Mouse (Mus musculus) neural tube, embryonic 10.5 days (tissue): ENCODE measurements around the gene Fgfr2.

ENCODE experiments used
- DNase-seq: peaks from one replicate; pipeline ENCODE4 v3.0.0-alpha.2; 2017; ENCODE audit warnings: low spot score; ENCODE audit errors: extremely low spot score

Fgfr2 gene

DNA sequence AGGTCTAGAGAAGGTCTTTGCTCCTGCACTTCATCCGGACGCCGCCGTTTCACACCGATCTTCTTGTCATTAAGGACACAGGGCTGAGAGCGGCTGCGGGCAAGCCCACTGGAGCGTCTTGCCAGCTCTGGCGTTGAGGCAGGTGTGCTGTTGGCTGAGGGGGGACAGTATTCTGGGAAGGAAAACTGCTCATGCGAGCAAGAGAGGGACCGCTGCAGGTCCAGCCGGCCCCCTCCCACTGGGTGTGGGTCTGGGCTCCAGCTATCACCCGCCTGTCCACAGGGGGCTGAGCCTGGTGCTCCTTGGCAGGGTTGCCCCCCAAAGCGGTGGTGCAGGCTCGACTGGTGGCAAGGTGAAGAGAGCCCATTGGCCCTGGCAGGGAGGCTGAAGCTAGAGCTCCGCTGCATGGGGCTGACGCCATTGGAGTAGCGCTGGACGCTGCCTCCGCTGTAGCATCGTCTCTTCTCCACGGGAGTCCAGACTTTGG is 363.7 kb downstream of the Fgfr2 start:
- DNase-seq = no peak

GRCm38 (mm10) chr7:132758875-132759274 is 364.3 kb downstream of the Fgfr2 start:
- no peak for DNase-seq

GRCm38 (mm10) chr7:132756325-132756724 is 366.8 kb downstream of the Fgfr2 start:
- DNase-seq = no peak

- no peak for DNase-seq
Measured at GRCm38 (mm10) chr7:132754389-132754750, 368.8 kb downstream of the Fgfr2 start.

DNA sequence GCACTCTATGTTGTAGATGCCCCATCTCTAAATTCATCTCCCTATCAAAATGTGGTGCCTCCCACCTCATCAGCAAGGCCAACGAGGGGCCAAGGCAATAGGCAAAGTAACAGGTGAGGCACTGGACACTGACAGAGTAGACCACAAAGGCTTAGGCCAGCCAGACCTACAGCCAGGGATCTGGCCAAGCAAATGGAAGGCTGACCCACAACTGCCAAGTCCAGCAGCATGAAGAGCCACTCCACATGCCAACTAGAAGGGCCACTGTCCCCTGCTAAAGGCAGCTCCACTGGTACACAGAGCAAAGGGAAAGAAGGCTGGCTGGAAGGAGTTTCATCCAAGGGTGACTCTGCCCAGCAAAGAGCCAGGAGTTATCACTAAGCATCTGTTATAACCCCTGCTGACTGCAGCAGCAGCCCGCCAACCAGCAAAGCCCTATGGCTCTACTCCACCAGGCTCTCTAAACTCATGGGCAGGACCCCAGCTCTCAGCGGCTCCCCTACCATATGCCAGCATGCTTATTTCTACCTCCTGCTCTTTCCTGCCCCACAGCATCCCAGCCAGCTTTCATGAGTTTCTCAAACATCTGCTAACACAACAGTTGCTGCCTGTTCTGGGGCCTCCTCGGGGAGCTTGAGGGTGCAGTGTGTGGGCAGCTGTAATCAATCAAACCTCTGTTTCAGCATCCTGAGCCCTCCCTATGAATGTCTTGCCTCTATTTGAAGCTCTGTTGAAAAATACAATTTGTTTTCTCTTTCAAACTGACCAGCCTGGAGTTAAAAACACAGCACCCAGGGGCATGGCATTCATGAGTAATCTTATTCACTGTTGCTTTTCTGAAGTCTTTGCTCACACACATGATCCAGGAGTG is 369.4 kb downstream of the Fgfr2 start:
- DNase-seq = no peak

DNA sequence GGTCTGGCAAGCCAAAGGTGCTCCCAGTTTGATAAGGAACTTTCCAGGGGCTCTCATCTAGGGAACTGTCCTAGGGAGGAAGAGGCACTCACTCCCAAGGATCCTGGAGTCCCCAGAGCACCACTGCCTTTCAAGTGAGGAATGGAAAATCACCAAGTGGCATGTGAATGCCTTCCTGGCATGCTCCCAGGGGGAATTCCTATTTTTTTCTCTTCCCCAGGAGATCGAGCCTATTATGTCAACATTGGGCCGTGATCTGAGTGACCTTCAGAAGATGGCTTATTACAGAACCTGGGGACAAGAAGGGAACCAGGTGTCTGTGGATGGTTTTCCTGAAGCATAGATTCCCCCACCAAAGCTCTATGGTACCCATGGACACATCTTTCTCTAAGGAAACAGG is 371.4 kb downstream of the Fgfr2 start:
- DNase-seq = no peak

DNA sequence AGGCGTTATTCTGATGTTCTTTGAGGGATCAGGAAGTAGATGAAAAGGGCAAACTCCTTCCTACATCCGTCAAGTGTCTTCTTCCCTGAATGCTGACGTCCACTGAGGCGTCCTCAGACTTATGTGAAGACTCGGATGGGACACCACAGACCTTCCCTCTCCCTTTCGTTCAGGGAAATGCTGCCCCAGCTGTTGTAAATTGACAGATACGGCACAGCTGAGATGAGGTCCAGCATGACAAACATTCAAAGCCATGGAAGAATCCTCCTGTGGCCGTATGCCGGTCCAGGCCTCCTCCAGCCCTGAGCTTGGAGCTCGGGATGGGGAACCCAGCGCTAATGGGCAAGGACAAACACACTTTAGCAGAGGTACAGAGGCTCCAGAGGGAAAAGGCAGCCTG is 373.6 kb downstream of the Fgfr2 start:
- DNase-seq = no peak

GRCm38 (mm10) chr7:132748076-132748769 is 374.9 kb downstream of the Fgfr2 start:
- DNase-seq = no peak

- DNase-seq = no peak
Measured at GRCm38 (mm10) chr7:132747096-132747495, 376.1 kb downstream of the Fgfr2 start.

GRCm38 (mm10) chr7:132742912-132743311 is 380.2 kb downstream of the Fgfr2 start:
- no peak for DNase-seq

DNA sequence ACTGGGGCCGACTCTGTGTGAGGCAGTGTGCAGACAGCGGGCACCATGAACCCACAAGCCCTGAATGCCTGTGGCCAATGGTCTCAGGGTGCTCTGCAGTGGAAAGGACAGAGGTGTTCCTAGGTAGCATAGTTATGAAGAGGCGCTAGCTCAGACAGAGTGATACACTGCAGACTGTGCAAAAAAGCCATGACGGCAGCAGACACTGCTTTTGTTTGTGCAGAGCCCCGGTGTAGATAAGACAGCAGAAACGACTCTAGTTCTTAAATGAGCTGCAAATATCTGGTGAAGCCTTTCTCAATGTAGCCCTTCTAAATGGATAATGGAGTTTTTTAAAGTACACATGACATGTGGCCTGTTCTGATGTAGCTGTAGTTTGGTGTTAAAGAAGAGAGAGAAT is 383.3 kb downstream of the Fgfr2 start:
- no peak for DNase-seq

GRCm38 (mm10) chr7:132738844-132739243 is 384.3 kb downstream of the Fgfr2 start:
- no peak for DNase-seq

DNA sequence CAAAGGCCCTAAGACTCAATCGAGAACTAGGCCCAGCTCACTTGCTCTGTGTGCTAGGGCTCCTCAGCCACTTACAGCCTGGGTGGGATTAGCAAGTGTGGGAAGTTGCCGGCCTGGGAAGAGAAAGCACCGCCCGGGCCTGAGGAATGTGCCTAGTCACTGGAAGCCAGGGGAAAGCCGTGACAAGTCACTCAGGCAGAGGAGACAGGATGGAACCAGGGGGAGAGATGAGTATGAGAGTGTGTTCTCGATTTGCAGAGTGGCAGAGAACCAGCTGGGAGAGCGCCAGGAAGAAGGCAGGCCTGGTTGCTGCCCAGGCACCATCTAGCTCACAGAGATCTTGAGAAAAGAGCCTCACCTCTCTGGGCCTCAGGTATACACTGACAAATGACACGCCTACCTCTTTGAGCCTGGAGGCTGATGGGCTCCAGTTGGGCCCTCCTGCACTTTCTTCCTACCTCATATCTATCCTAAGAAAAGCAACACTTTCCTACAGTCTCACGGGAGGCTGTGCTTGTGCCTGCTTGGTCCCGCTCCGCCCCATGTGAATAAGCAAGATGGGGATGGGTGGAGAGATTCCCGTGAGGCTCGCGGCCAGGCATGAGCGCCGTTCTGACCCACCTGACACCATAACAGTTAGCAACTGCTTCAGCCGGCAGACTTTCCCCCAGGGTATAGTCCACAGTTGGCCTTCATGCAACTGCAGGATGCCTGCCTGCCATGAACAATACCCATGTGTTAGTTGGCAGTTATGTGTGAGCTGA is 386.9 kb downstream of the Fgfr2 start:
- no peak for DNase-seq

- no peak for DNase-seq
Measured at GRCm38 (mm10) chr7:132735145-132735544, 388.0 kb downstream of the Fgfr2 start.

GRCm38 (mm10) chr7:132734222-132734621 is 388.9 kb downstream of the Fgfr2 start:
- no peak for DNase-seq

DNA sequence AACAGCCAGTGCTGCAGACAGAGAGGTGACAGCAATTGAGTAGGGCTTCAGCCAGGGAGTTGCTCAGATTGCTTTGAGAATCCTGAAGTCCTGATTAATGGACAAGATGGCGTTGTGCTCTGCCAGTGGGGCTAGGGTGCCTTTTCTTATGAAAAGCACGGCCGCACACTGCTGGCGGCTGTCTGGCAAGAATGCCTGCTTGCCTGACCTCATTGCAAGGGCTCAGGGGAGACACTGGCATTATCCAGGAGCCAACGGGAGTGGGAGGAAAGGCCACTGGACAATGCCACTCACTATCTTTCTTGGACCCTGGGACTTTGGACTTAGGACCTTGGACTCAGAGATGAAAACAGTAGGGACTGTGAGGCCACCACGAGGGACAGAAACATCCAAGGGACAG is 389.6 kb downstream of the Fgfr2 start:
- no peak for DNase-seq

DNA sequence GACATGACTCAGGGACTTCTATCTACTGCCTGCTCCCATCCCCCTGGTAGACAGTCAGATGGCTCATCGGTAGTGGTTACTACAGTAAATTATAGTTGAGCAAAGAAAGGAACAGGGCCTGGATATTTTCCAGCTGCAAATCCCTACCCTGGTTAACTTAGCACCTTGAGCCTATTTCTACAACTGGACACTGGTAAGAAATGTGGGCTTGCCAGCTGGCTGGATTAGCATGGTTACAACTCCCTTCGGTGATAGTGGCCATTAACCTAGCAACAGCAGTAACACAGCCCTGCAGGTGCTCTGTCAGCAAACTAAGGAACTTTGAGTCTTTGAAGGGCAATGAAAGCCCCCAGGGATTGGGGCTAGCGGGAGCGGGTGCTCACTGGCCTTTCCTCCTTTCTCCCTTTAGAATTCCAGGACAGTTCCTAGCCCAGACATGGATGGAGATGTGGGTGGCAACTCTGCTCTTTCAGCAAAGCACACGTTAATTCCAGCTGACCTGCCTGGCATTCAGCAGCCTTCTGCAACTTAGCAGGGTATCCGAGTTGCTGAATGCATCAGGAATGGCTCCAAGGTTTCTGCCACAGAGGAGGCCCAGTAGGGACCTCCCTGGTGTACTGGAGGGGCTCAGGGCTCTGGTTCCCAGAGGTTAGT is 390.9 kb downstream of the Fgfr2 start:
- no peak for DNase-seq

DNA sequence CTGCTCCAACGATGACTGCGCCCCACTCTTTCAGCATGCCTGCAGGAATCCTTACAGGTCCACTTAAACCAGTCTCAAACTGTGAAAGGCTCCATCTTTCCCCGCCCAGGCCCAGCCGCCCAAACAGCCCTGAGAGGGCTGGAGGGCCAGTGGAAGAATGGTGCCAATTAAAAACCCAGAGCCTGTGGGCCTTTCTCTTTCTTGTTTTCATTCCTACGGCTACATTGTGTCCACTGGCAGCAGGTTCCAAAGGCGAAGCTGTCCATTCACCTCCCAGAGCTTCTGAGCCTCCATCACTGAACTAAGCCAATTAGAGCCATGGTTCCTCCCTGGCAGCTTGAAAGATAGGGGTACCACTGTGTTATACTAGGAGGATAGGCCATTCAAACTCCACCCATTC is 391.6 kb downstream of the Fgfr2 start:
- DNase-seq = no peak

- DNase-seq = no peak
Measured at GRCm38 (mm10) chr7:132730510-132730909, 392.6 kb downstream of the Fgfr2 start.

- DNase-seq = no peak
Measured at GRCm38 (mm10) chr7:132729093-132729831, 393.9 kb downstream of the Fgfr2 start.
